8 mouse cellular contexts compared by ENCODE assay signal in genomic region chr5:53274811-53275355, GRCm38 (mm10). TPM values are rescaled to one million over a fixed set of nuclear protein-coding genes. Genes with fewer than 3 reads are reported as not detected.
DNase-seq lines count a peak whose midpoint lies in the region; ATAC-seq lines count a peak whose summit lies in the region.

No protein-coding gene starts in this region.

- H3K4me3 ChIP-seq in forebrain, embryonic 16.5 days (replicated peaks; ENCODE audit: low read length), result no peak overlapping the region
- no peak overlapping the region for H3K4me3 ChIP-seq in intestine, embryonic 16.5 days (ENCODE audit: low read length)

- H3K27me3 ChIP-seq in forebrain, embryonic 16.5 days (replicated peaks; ENCODE audit: control insufficient read depth, insufficient read depth, low read length), result no peaks in the 10 kb centered on the region
- no peaks in the 10 kb centered on the region for H3K27me3 ChIP-seq in intestine, embryonic 16.5 days (replicated peaks; ENCODE audit: control insufficient read depth, insufficient read depth, low read length)

- peak; percentile 46 for DNase-seq in heart, adult 8-10 months (ENCODE audit: low spot score)
- DNase-seq in heart, postnatal 25 days (ENCODE audit: low spot score), result no peak
- peak; percentile 29 to 33 for DNase-seq in urinary bladder, adult 18-20 months (ENCODE audit: low spot score in 2 of 2)
- DNase-seq in urinary bladder, postnatal 10 days (ENCODE audit: low spot score), result no peak
- DNase-seq in kidney, postnatal 4 days, result peak; percentile 69 to 70
- DNase-seq in right cerebral cortex, postnatal 14 days, result peak; percentile 64

- H3K9ac ChIP-seq in forebrain, embryonic 16.5 days (replicated peaks; ENCODE audit: low read depth, low read length), result no peak overlapping the region
- H3K9ac ChIP-seq in intestine, embryonic 16.5 days (ENCODE audit: low read depth, low read length), result no peak overlapping the region

- intact Hi-C loops in heart, postnatal 25 days (cut with DNase I), result loop anchor here (5.0 kb wide), 1 partner anchor 317 kb away; no protein-coding TSS in a partner anchor

- no peaks in the 10 kb centered on the region for H3K9me3 ChIP-seq in forebrain, embryonic 16.5 days (ENCODE audit: control insufficient read depth, low read length)
- no peaks in the 10 kb centered on the region for H3K9me3 ChIP-seq in intestine, embryonic 16.5 days (ENCODE audit: control insufficient read depth, low read length)

- no peak overlapping the region for H3K4me2 ChIP-seq in forebrain, embryonic 16.5 days (ENCODE audit: low read length)
- H3K4me2 ChIP-seq in intestine, embryonic 16.5 days (ENCODE audit: low read depth, low read length), result no peak overlapping the region

- H3K36me3 ChIP-seq in forebrain, embryonic 16.5 days (ENCODE audit: control insufficient read depth, insufficient read depth), result no peaks in the 10 kb centered on the region
- peaks cover 12% of the 10 kb centered on the region; the same call in 1 of the 2 replicates for H3K36me3 ChIP-seq in intestine, embryonic 16.5 days (ENCODE audit: control insufficient read depth, insufficient read depth, low read length)

- ATAC-seq in forebrain, embryonic 16.5 days, result no peak
- ATAC-seq in intestine, embryonic 16.5 days, result no peak

- 9% methylated on average over 5 of the region's 5 CpGs for WGBS in forebrain, embryonic 16.5 days
- WGBS in intestine, embryonic 16.5 days, result 44% methylated on average over 5 of the region's 5 CpGs

- peak overlapping the region; percentile 54 for H3K27ac ChIP-seq in forebrain, embryonic 16.5 days (ENCODE audit: low read length)
- no peak overlapping the region for H3K27ac ChIP-seq in intestine, embryonic 16.5 days (ENCODE audit: low read length)

- H3K4me1 ChIP-seq in forebrain, embryonic 16.5 days (replicated peaks; ENCODE audit: control insufficient read depth, insufficient read depth, low read length), result peaks cover 51% of the 10 kb centered on the region
- no peaks in the 10 kb centered on the region for H3K4me1 ChIP-seq in intestine, embryonic 16.5 days (ENCODE audit: control insufficient read depth, insufficient read depth, low read length)

RNA-seq across cellular contexts. Expression of gene Smim20, which starts 8.0 kb away (rescaled TPM):
- total RNA-seq in heart, adult 8-10 months (2022), result 100 to 1,000 TPM; 101 to 111 (median 105) TPM
- total RNA-seq in heart, postnatal 25 days (2021), result 100 to 1,000 TPM in 1 of 2 experiments, 10 to 100 TPM in 1; 97.7 to 102 TPM
- 63.6 and 75.6 TPM in 2 replicates for polyA plus RNA-seq in forebrain, embryonic 16.5 days (2015; fragmentation: Nextera tagmentation; extraction: Ambion mirVana)
- 121 and 130 TPM in 2 replicates for polyA plus RNA-seq in intestine, embryonic 16.5 days (2015; fragmentation: Nextera tagmentation; extraction: Ambion mirVana)

Comparison
In these comparisons a context has a peak if more than half of its experiments do, and no peak if none do; other contexts are left out.
1. DNase-seq: peak in heart, adult 8-10 months (single experiment), urinary bladder, adult 18-20 months (2 of 2), kidney, postnatal 4 days (2 of 2) and right cerebral cortex, postnatal 14 days (single experiment); none in heart, postnatal 25 days (single experiment) and urinary bladder, postnatal 10 days (single experiment).